Mouse (Mus musculus): ENCODE measurements around the gene Ptpn1. TPM values are rescaled to one million over a fixed set of nuclear protein-coding genes. Genes with fewer than 3 reads are reported as not detected.
A peak's percentile ranks its signal among the peaks of the same experiment; 100 is the strongest.

Ptpn1 gene
- polyA plus RNA-seq, 1 experiment, result 24.4 TPM

DNA sequence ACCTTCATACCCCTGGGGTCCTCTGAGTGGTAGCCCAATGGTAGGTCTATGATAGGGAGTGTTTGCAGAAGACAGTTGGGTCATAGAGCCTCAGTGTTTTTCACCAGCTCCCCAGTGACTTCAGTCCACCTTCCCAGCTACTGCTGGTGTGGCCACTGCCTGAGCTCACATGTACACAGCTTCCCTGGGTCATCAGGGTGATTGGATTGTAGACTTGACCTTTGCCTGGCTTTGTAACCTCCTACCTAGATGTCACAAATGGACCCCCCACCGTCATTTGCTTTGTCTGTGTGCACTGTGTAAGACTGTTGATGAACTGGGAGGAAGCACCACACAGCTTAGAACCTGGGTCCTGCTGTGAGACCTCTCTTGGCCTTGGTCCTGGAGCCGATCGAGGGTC lies 12.3 kb downstream of the Ptpn1 start:
- Histone ChIP-seq H3K4me1 (ENCODE audit: control insufficient read depth, insufficient read depth, insufficient read length, low read length) (peaks cover 53% of the 10 kb centered on the region), H3K4me3 (ENCODE audit: low read depth, low read length) (no peak overlapping the region), H3K27ac (ENCODE audit: insufficient read depth, low read depth, low read length) (no peak overlapping the region), H3K27me3 (ENCODE audit: control insufficient read depth, insufficient read depth, low read length) (no peaks in the 10 kb centered on the region), H3K36me3 (ENCODE audit: control insufficient read depth, insufficient read depth, low read length) (no peaks in the 10 kb centered on the region)
- TF ChIP-seq POLR2A (IDR thresholded peaks at IDR 0.05; ENCODE audit: low read depth, low read length) (no peak), CTCF (IDR thresholded peaks at IDR 0.05; ENCODE audit: extremely low read depth, insufficient read length, insufficient replicate concordance, low read depth, low read length) (no peak)
- 92% methylated on average over 3 of the region's 3 CpGs for WGBS

- TF ChIP-seq CTCF (IDR thresholded peaks at IDR 0.05; ENCODE audit: extremely low read depth, insufficient read length, insufficient replicate concordance, low read depth, low read length) (no peak), POLR2A (IDR thresholded peaks at IDR 0.05; ENCODE audit: low read depth, low read length) (no peak)
- H3K4me3 ChIP-seq (ENCODE audit: low read depth, low read length), result no peak overlapping the region
- H3K27me3 ChIP-seq (ENCODE audit: control insufficient read depth, insufficient read depth, low read length), result no peaks in the 10 kb centered on the region
- H3K36me3 ChIP-seq (ENCODE audit: control insufficient read depth, insufficient read depth, low read length), result no peaks in the 10 kb centered on the region
- no peak overlapping the region for H3K27ac ChIP-seq (ENCODE audit: insufficient read depth, low read depth, low read length)
- 89% methylated on average over 5 of the region's 5 CpGs for WGBS
- peaks cover 58% of the 10 kb centered on the region for H3K4me1 ChIP-seq (ENCODE audit: control insufficient read depth, insufficient read depth, insufficient read length, low read length)
Measured at GRCm38 (mm10) chr2:167945451-167945850, 13.6 kb downstream of the Ptpn1 start.

DNA sequence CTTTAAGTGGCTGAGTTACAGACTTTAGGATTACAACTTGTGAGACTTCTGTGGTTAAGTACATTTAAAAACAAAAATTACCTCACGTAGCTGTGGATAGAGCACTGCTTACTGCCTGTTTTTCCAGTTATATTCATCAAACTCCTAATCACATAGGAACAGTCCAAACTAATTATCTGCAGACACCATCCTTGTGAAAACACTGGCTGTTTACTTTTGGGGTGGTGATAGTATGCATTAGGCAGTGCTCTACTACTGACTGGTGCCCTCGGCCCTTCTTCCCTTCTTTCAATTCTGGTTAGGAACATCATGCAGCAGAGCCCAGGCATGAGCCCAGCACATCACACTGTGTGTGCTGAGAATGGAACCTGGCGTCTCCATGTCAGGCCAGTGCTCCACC lies 15.4 kb downstream of the Ptpn1 start:
- Histone ChIP-seq H3K36me3 (ENCODE audit: control insufficient read depth, insufficient read depth, low read length) (no peaks in the 10 kb centered on the region), H3K27ac (ENCODE audit: insufficient read depth, low read depth, low read length) (no peak overlapping the region), H3K4me3 (ENCODE audit: low read depth, low read length) (no peak overlapping the region), H3K4me1 (ENCODE audit: control insufficient read depth, insufficient read depth, insufficient read length, low read length) (peaks cover 56% of the 10 kb centered on the region), H3K27me3 (ENCODE audit: control insufficient read depth, insufficient read depth, low read length) (no peaks in the 10 kb centered on the region)
- 34% methylated on average over 3 of the region's 3 CpGs for WGBS
- TF ChIP-seq POLR2A (IDR thresholded peaks at IDR 0.05; ENCODE audit: low read depth, low read length) (no peak), CTCF (IDR thresholded peaks at IDR 0.05; ENCODE audit: extremely low read depth, insufficient read length, insufficient replicate concordance, low read depth, low read length) (no peak)

DNA sequence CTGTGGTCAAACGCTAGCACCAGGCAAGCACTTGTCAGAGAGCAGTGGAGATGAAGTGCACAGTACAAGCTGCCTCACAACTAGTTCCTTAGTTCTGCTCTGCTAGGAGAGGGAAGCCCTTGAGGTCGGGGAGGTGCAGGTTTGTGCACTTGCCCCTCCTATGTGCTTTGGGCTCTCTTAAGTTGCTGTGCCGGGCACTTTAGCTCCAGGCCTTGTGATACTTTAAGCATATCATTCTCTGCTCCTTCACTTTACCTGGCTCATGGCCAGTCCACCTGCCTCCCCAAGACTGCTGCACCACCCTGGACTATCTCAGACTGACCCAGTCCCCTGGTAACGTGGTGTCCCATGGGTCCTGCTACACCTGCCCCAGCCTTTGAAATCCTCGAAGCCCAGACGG lies 16.2 kb downstream of the Ptpn1 start:
- Histone ChIP-seq H3K36me3 (ENCODE audit: control insufficient read depth, insufficient read depth, low read length) (no peaks in the 10 kb centered on the region), H3K27me3 (ENCODE audit: control insufficient read depth, insufficient read depth, low read length) (no peaks in the 10 kb centered on the region), H3K4me1 (ENCODE audit: control insufficient read depth, insufficient read depth, insufficient read length, low read length) (peaks cover 49% of the 10 kb centered on the region), H3K27ac (ENCODE audit: insufficient read depth, low read depth, low read length) (no peak overlapping the region), H3K4me3 (ENCODE audit: low read depth, low read length) (no peak overlapping the region)
- 49% methylated on average over 6 of the region's 6 CpGs for WGBS
- TF ChIP-seq CTCF (IDR thresholded peaks at IDR 0.05; ENCODE audit: extremely low read depth, insufficient read length, insufficient replicate concordance, low read depth, low read length) (no peak), POLR2A (IDR thresholded peaks at IDR 0.05; ENCODE audit: low read depth, low read length) (no peak)

DNA sequence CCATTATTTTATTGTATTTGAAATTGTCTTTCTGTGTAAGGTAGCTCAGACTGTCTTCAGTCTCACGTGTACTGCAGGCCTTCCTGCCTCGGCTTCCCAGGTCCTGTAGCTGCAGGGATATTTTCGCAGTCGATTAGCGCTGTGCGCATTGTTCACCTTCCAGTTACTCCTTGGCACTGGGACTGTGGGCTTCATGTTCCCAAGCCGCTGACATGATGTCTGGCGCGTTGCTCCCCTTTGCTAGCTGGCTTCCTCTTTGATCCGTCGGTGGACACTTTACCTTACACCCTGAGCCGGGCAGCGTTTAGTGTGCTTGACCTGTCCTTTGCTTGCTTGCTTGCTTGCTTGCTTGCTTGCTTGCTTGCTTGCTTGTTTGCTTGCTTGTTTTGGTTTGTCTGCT lies 16.7 kb downstream of the Ptpn1 start:
- WGBS, result 91% methylated on average over 13 of the region's 13 CpGs
- TF ChIP-seq POLR2A (IDR thresholded peaks at IDR 0.05; ENCODE audit: low read depth, low read length), result no peak
- TF ChIP-seq CTCF (IDR thresholded peaks at IDR 0.05; ENCODE audit: extremely low read depth, insufficient read length, insufficient replicate concordance, low read depth, low read length), result no peak
- no peak overlapping the region for H3K27ac ChIP-seq (ENCODE audit: insufficient read depth, low read depth, low read length)
- no peaks in the 10 kb centered on the region for H3K36me3 ChIP-seq (ENCODE audit: control insufficient read depth, insufficient read depth, low read length)
- peaks cover 44% of the 10 kb centered on the region for H3K4me1 ChIP-seq (ENCODE audit: control insufficient read depth, insufficient read depth, insufficient read length, low read length)
- H3K27me3 ChIP-seq (ENCODE audit: control insufficient read depth, insufficient read depth, low read length), result no peaks in the 10 kb centered on the region
- H3K4me3 ChIP-seq (ENCODE audit: low read depth, low read length), result no peak overlapping the region

GRCm38 (mm10) chr2:167949250-167949649 lies 17.4 kb downstream of the Ptpn1 start:
- Histone ChIP-seq H3K4me3 (ENCODE audit: low read depth, low read length) (no peak overlapping the region), H3K4me1 (ENCODE audit: control insufficient read depth, insufficient read depth, insufficient read length, low read length) (peaks cover 43% of the 10 kb centered on the region), H3K27ac (ENCODE audit: insufficient read depth, low read depth, low read length) (peak overlapping the region; percentile 14; the same call in 1 of the 2 replicates), H3K27me3 (ENCODE audit: control insufficient read depth, insufficient read depth, low read length) (no peaks in the 10 kb centered on the region), H3K36me3 (ENCODE audit: control insufficient read depth, insufficient read depth, low read length) (no peaks in the 10 kb centered on the region)
- 66% methylated on average over 6 of the region's 6 CpGs for WGBS
- TF ChIP-seq POLR2A (IDR thresholded peaks at IDR 0.05; ENCODE audit: low read depth, low read length), result no peak
- no peak for TF ChIP-seq CTCF (IDR thresholded peaks at IDR 0.05; ENCODE audit: extremely low read depth, insufficient read length, insufficient replicate concordance, low read depth, low read length)

- H3K4me3 ChIP-seq (ENCODE audit: low read depth, low read length), result no peak overlapping the region
- TF ChIP-seq POLR2A (IDR thresholded peaks at IDR 0.05; ENCODE audit: low read depth, low read length), result no peak
- TF ChIP-seq CTCF (IDR thresholded peaks at IDR 0.05; ENCODE audit: extremely low read depth, insufficient read length, insufficient replicate concordance, low read depth, low read length), result no peak
- no peaks in the 10 kb centered on the region for H3K27me3 ChIP-seq (ENCODE audit: control insufficient read depth, insufficient read depth, low read length)
- peaks cover 43% of the 10 kb centered on the region for H3K4me1 ChIP-seq (ENCODE audit: control insufficient read depth, insufficient read depth, insufficient read length, low read length)
- peak overlapping the region; percentile 14; the same call in 1 of the 2 replicates for H3K27ac ChIP-seq (ENCODE audit: insufficient read depth, low read depth, low read length)
- 71% methylated on average over 2 of the region's 2 CpGs for WGBS
- peaks cover 2% of the 10 kb centered on the region; the same call in 1 of the 2 replicates for H3K36me3 ChIP-seq (ENCODE audit: control insufficient read depth, insufficient read depth, low read length)
Measured at GRCm38 (mm10) chr2:167949808-167950207, 18.0 kb downstream of the Ptpn1 start.
